Mouse (Mus musculus) hindbrain, embryonic 11.5 days (tissue): ENCODE data around the gene Krtap28-13. TPM values are rescaled to one million over a fixed set of nuclear protein-coding genes. Genes with fewer than 3 reads are reported as not detected.

ENCODE experiments used
- ATAC-seq: fragments of 200-750 bp; cut with Nextera tagmentation; 2 replicates; pipeline ENCODE4 v1.8.0; 2017; ENCODE audit warnings: mild to moderate bottlenecking, moderate TSS enrichment, moderate library complexity; ENCODE audit not compliant: low FRiP score
- DNase-seq: peaks from one replicate; pipeline ENCODE4 v3.0.0-alpha.2; 2015; ENCODE audit warnings: low spot score
- H3K27ac ChIP-seq: fragments of 300-500 bp; sonication (generic); 2 replicates; pipeline ENCODE4 v1.5.1; 2014; ENCODE audit warnings: mild to moderate bottlenecking, low read depth, low read length
- H3K27me3 ChIP-seq: fragments of 300-500 bp; sonication (generic); 2 replicates; pipeline ENCODE4 v1.6.1; 2014; ENCODE audit warnings: mild to moderate bottlenecking, low read length, moderate library complexity, mixed read lengths; ENCODE audit not compliant: control insufficient read depth, insufficient read depth
- H3K36me3 ChIP-seq: fragments of 300-500 bp; sonication (generic); 2 replicates; pipeline ENCODE4 v1.6.1; 2014; ENCODE audit warnings: mild to moderate bottlenecking, low read length, moderate library complexity, mixed read lengths; ENCODE audit not compliant: control insufficient read depth, insufficient read depth
- H3K4me1 ChIP-seq: fragments of 300-500 bp; sonication (generic); replicated peaks from 2 replicates; pipeline ENCODE4 v1.6.1; 2014; ENCODE audit warnings: low read length, mixed read lengths; ENCODE audit not compliant: control insufficient read depth, insufficient read depth
- H3K4me2 ChIP-seq: fragments of 300-500 bp; sonication (generic); replicated peaks from 2 replicates; pipeline ENCODE4 v1.6.1; 2014; ENCODE audit warnings: mild to moderate bottlenecking, low read depth, low read length
- H3K4me3 ChIP-seq: fragments of 300-500 bp; sonication (generic); 2 replicates; pipeline ENCODE4 v1.5.1; 2014; ENCODE audit warnings: low read depth, low read length
- H3K9ac ChIP-seq: fragments of 300-500 bp; sonication (generic); 2 replicates; pipeline ENCODE4 v1.6.1; 2014; ENCODE audit warnings: low read depth, low read length
- H3K9me3 ChIP-seq: fragments of 300-500 bp; sonication (generic); 2 replicates; pipeline ENCODE4 v1.6.1; 2016; ENCODE audit warnings: low read length; ENCODE audit not compliant: control insufficient read depth
- WGBS: fragments of 180-500 bp; shearing (Covaris S2); extraction: QIAGEN DNeasy Blood & Tissue Kit; methylation state at CpG from one replicate; pipeline ENCODE4 v1.1.7; 2014; 5-methylcytosine and 5-hydroxymethylcytosine counted together
- polyA plus RNA-seq: library from polyadenylated mRNA; unstranded; fragments of >200 nt; fragmentation: Nextera tagmentation; extraction: Ambion mirVana; gene quantifications from 2 replicates; pipeline ENCODE4 v1.2.1, GENCODE M21; 2014

The Krtap28-13 gene
- polyA plus RNA-seq, 1 experiment from 2014 or later, result not detected

- Histone ChIP-seq H3K4me3 (no peak overlapping the region), H3K36me3 (no peaks in the 10 kb centered on the region), H3K27me3 (no peaks in the 10 kb centered on the region), H3K9me3 (no peaks in the 10 kb centered on the region), H3K4me2 (no peak overlapping the region), H3K4me1 (no peaks in the 10 kb centered on the region), H3K27ac (no peak overlapping the region), H3K9ac (no peak overlapping the region)
- WGBS, result 48% methylated on average over 11 of the region's 11 CpGs
- peak; percentile 80 for DNase-seq
- ATAC-seq, result peak; percentile 79
These were observed 15.6 kb downstream of the Krtap28-13 start for GRCm38 (mm10) chr1:83076190-83076917.

GRCm38 (mm10) chr1:83077016-83077415 lies 16.3 kb downstream of the Krtap28-13 start:
- DNase-seq (no peak), ATAC-seq (no peak)
- no peak overlapping the region for H3K4me3 ChIP-seq
- WGBS, result 79% methylated on average over 6 of the region's 6 CpGs
- H3K27ac ChIP-seq, result no peak overlapping the region
- no peaks in the 10 kb centered on the region for H3K9me3 ChIP-seq
- H3K36me3 ChIP-seq, result no peaks in the 10 kb centered on the region
- H3K27me3 ChIP-seq, result no peaks in the 10 kb centered on the region
- no peaks in the 10 kb centered on the region for H3K4me1 ChIP-seq
- H3K4me2 ChIP-seq, result no peak overlapping the region
- no peak overlapping the region for H3K9ac ChIP-seq

- no peak overlapping the region for H3K4me3 ChIP-seq
- no peaks in the 10 kb centered on the region for H3K4me1 ChIP-seq
- ATAC-seq, result no peak
- no peak overlapping the region for H3K9ac ChIP-seq
- H3K4me2 ChIP-seq, result no peak overlapping the region
- no peaks in the 10 kb centered on the region for H3K36me3 ChIP-seq
- no peaks in the 10 kb centered on the region for H3K9me3 ChIP-seq
- no peak overlapping the region for H3K27ac ChIP-seq
- H3K27me3 ChIP-seq, result no peaks in the 10 kb centered on the region
- 94% methylated on average over 2 of the region's 2 CpGs for WGBS
- no peak for DNase-seq
These were observed 24.1 kb downstream of the Krtap28-13 start for GRCm38 (mm10) chr1:83084790-83085189.

GRCm38 (mm10) chr1:83091268-83091667 lies 30.5 kb downstream of the Krtap28-13 start:
- Histone ChIP-seq H3K4me3 (no peak overlapping the region), H3K27me3 (no peaks in the 10 kb centered on the region), H3K9ac (no peak overlapping the region), H3K27ac (no peak overlapping the region), H3K9me3 (no peaks in the 10 kb centered on the region), H3K36me3 (no peaks in the 10 kb centered on the region), H3K4me1 (no peaks in the 10 kb centered on the region), H3K4me2 (no peak overlapping the region)
- ATAC-seq (no peak), DNase-seq (no peak)
- WGBS, result 81% methylated on average over 3 of the region's 3 CpGs

- ATAC-seq (no peak), DNase-seq (no peak)
- 87% methylated on average over 4 of the region's 4 CpGs for WGBS
- Histone ChIP-seq H3K27ac (no peak overlapping the region), H3K9me3 (no peaks in the 10 kb centered on the region), H3K4me2 (no peak overlapping the region), H3K4me3 (no peak overlapping the region), H3K36me3 (no peaks in the 10 kb centered on the region), H3K27me3 (no peaks in the 10 kb centered on the region), H3K4me1 (no peaks in the 10 kb centered on the region), H3K9ac (no peak overlapping the region)
These were observed 36.2 kb downstream of the Krtap28-13 start for GRCm38 (mm10) chr1:83096935-83097334.

DNA sequence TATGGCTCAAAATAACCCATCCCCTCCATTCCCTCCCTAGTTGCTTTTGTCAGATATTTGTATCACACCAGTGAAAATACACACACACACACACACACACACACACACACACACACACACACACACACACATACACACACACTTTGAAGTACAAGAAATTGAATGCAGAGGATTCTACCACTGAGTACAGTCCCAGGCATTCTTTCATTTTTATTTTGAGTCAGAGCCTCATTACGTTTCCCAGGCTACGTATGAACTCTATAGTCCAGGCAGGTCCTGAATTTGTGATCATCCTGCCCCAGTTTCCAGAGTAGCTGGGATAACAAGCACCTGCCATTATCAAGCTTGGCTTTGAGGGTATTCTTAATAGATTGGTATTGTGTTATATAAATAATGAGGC lies 38.4 kb downstream of the Krtap28-13 start:
- no peaks in the 10 kb centered on the region for H3K4me1 ChIP-seq
- no peaks in the 10 kb centered on the region for H3K9me3 ChIP-seq
- WGBS, result 86% methylated on average over 2 of the region's 2 CpGs
- DNase-seq, result no peak
- no peak overlapping the region for H3K9ac ChIP-seq
- H3K36me3 ChIP-seq, result no peaks in the 10 kb centered on the region
- no peaks in the 10 kb centered on the region for H3K27me3 ChIP-seq
- ATAC-seq, result no peak
- H3K4me2 ChIP-seq, result no peak overlapping the region
- no peak overlapping the region for H3K27ac ChIP-seq
- no peak overlapping the region for H3K4me3 ChIP-seq

- no peaks in the 10 kb centered on the region for H3K36me3 ChIP-seq
- no peak for ATAC-seq
- no peaks in the 10 kb centered on the region for H3K9me3 ChIP-seq
- no peak overlapping the region for H3K9ac ChIP-seq
- H3K4me1 ChIP-seq, result no peaks in the 10 kb centered on the region
- no peaks in the 10 kb centered on the region for H3K27me3 ChIP-seq
- DNase-seq, result no peak
- WGBS, result 84% methylated on average over 7 of the region's 7 CpGs
- no peak overlapping the region for H3K4me3 ChIP-seq
- H3K27ac ChIP-seq, result no peak overlapping the region
- H3K4me2 ChIP-seq, result no peak overlapping the region
These were observed 38.9 kb downstream of the Krtap28-13 start for GRCm38 (mm10) chr1:83099580-83100137.

GRCm38 (mm10) chr1:83101891-83102290 lies 41.2 kb downstream of the Krtap28-13 start:
- no peaks in the 10 kb centered on the region for H3K4me1 ChIP-seq
- no peaks in the 10 kb centered on the region for H3K9me3 ChIP-seq
- H3K4me3 ChIP-seq, result no peak overlapping the region
- H3K4me2 ChIP-seq, result no peak overlapping the region
- no peak for ATAC-seq
- H3K36me3 ChIP-seq, result no peaks in the 10 kb centered on the region
- 72% methylated on average over 3 of the region's 3 CpGs for WGBS
- H3K27ac ChIP-seq, result no peak overlapping the region
- no peak for DNase-seq
- no peak overlapping the region for H3K9ac ChIP-seq
- no peaks in the 10 kb centered on the region for H3K27me3 ChIP-seq

DNA sequence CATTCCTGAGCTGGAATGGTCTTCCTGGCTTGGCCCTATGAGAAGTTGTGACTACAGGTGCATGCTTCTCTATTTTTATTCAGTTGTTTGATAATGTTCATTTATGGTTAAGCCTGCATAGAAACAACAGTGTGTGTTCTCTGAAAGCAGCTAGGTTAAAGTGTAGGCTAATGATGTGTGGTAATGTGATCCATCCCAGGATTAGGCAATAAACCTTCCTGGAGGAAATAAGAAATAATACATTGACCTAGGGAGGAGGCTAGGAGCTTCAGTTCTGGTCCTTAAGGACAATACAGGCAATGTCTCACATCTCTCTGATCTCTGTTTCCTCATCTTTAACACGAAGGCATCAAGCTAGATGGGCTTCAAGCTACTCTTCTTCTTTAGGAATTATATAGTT lies 44.7 kb downstream of the Krtap28-13 start:
- Histone ChIP-seq H3K27ac (no peak overlapping the region), H3K9ac (no peak overlapping the region), H3K36me3 (no peaks in the 10 kb centered on the region), H3K4me3 (no peak overlapping the region), H3K4me2 (no peak overlapping the region), H3K9me3 (no peaks in the 10 kb centered on the region), H3K27me3 (no peaks in the 10 kb centered on the region), H3K4me1 (no peaks in the 10 kb centered on the region)
- 62% methylated on average over 1 of the region's 1 CpGs for WGBS
- ATAC-seq, result no peak
- DNase-seq, result no peak
